Mouse (Mus musculus) right cerebral cortex, adult 2 months (tissue): ENCODE measurements at regions not wholly inside any gene's neighbourhood (a gene's known extent, or its start where the extent isn't known, plus 50 kb on each side); places are given as distances from the start of the nearest gene placed in this dataset.

Source experiments
- DNase-seq, 2 experiments: peaks; one replicate each; pipeline ENCODE4 v3.0.0; 2021 to 2022; ENCODE audit warnings: low spot score in 2 of 2

- no peak for DNase-seq
Observed at GRCm38 (mm10) chr3:140875500-140876200, 336.5 kb downstream of the Pdha2 start.

- DNase-seq = no peak
Observed at GRCm38 (mm10) chr3:140874070-140874895, 337.9 kb downstream of the Pdha2 start.

- DNase-seq = no peak
Observed at GRCm38 (mm10) chr3:140872511-140872910, 339.6 kb downstream of the Pdha2 start.

- no peak for DNase-seq
Observed at GRCm38 (mm10) chr3:140871261-140871660, 340.9 kb downstream of the Pdha2 start.

GRCm38 (mm10) chr3:140840197-140840596, 372.0 kb downstream of the Pdha2 start:
- DNase-seq = no peak

GRCm38 (mm10) chr3:140837976-140838581, 374.1 kb downstream of the Pdha2 start:
- DNase-seq = no peak

- no peak for DNase-seq
Observed at GRCm38 (mm10) chr3:140821266-140821665, 390.9 kb downstream of the Pdha2 start.

- DNase-seq = no peak
Observed at GRCm38 (mm10) chr3:140805586-140805985, 406.6 kb downstream of the Pdha2 start.

GRCm38 (mm10) chr3:140792943-140793342, 419.2 kb downstream of the Pdha2 start:
- DNase-seq = peak in 1 of 2 experiments; percentile 4

GRCm38 (mm10) chr3:140785700-140786099, 426.5 kb downstream of the Pdha2 start:
- DNase-seq = no peak

GRCm38 (mm10) chr3:140760051-140760450, 452.1 kb downstream of the Pdha2 start:
- DNase-seq = no peak

GRCm38 (mm10) chr3:140744501-140744900, 467.7 kb downstream of the Pdha2 start:
- no peak for DNase-seq

GRCm38 (mm10) chr3:140740430-140740829, 471.7 kb downstream of the Pdha2 start:
- no peak for DNase-seq

- DNase-seq = no peak
Observed at GRCm38 (mm10) chr3:140738654-140739369, 473.3 kb downstream of the Pdha2 start.

- DNase-seq = no peak
Observed at GRCm38 (mm10) chr3:140716896-140717295, 495.3 kb downstream of the Pdha2 start.

GRCm38 (mm10) chr3:140707591-140708131, 504.5 kb downstream of the Pdha2 start:
- no peak for DNase-seq

GRCm38 (mm10) chr3:140706725-140707124, 505.4 kb downstream of the Pdha2 start:
- DNase-seq = no peak

- DNase-seq = peak in 1 of 2 experiments; percentile 4
Observed at GRCm38 (mm10) chr3:140705536-140705935, 506.6 kb downstream of the Pdha2 start.

GRCm38 (mm10) chr3:140702929-140703328, 509.2 kb downstream of the Pdha2 start:
- DNase-seq = no peak

- no peak for DNase-seq
Observed at GRCm38 (mm10) chr3:140702271-140702681, 509.9 kb downstream of the Pdha2 start.

GRCm38 (mm10) chr3:140697295-140697694, 514.9 kb downstream of the Pdha2 start:
- DNase-seq = no peak

- no peak for DNase-seq
Observed at GRCm38 (mm10) chr3:140682794-140683193, 529.4 kb downstream of the Pdha2 start.
